Mouse (Mus musculus) forebrain, embryonic 14.5 days (tissue): ENCODE measurements around the gene Tmcc3. TPM values are rescaled to one million over a fixed set of nuclear protein-coding genes. Genes with fewer than 3 reads are reported as not detected.
A peak's percentile ranks its signal among the peaks of the same experiment; 100 is the strongest.

Experiments used
- ATAC-seq: fragments of 200-750 bp; cut with Nextera tagmentation; 2 replicates; pipeline ENCODE4 v1.8.0; 2017; ENCODE audit warnings: mild to moderate bottlenecking, moderate library complexity
- DNase-seq: peaks from one replicate; pipeline ENCODE4 v3.0.0-alpha.2; 2015; ENCODE audit warnings: low spot score
- H3K27ac ChIP-seq: fragments of 300-500 bp; sonication (generic); 2 replicates; pipeline ENCODE4 v1.5.1; 2014; ENCODE audit warnings: low read depth, mild to moderate bottlenecking, control low read depth, low read length, moderate library complexity
- H3K27me3 ChIP-seq: fragments of 300-500 bp; sonication (generic); replicated peaks from 2 replicates; pipeline ENCODE4 v1.6.1; 2014; ENCODE audit warnings: low read length, control low read depth, mixed read lengths; ENCODE audit not compliant: control insufficient read depth, insufficient read depth
- H3K36me3 ChIP-seq: fragments of 300-500 bp; sonication (generic); 2 replicates; pipeline ENCODE4 v1.6.1; 2014; ENCODE audit warnings: low read length, control low read depth; ENCODE audit not compliant: control insufficient read depth, insufficient read depth
- H3K4me1 ChIP-seq: fragments of 300-500 bp; sonication (generic); 2 replicates; pipeline ENCODE4 v1.6.1; 2014; ENCODE audit warnings: antibody characterized with exemption, low read length, control low read depth; ENCODE audit not compliant: control insufficient read depth, insufficient read depth
- H3K4me2 ChIP-seq: fragments of 300-500 bp; sonication (generic); 2 replicates; pipeline ENCODE4 v1.6.1; 2014; ENCODE audit warnings: mild to moderate bottlenecking, control low read depth, low read length
- H3K4me3 ChIP-seq: fragments of 300-500 bp; sonication (generic); 2 replicates; pipeline ENCODE4 v1.5.1; 2014; ENCODE audit warnings: low read depth, low read length, control low read depth
- H3K9ac ChIP-seq: fragments of 300-500 bp; sonication (generic); 2 replicates; pipeline ENCODE4 v1.6.1; 2014; ENCODE audit warnings: mild to moderate bottlenecking, low read length, control low read depth, moderate library complexity
- H3K9me3 ChIP-seq: fragments of 300-500 bp; sonication (generic); replicated peaks from 2 replicates; pipeline ENCODE4 v1.6.1; 2016; ENCODE audit warnings: low read length, control low read depth, mixed read lengths; ENCODE audit not compliant: control insufficient read depth
- WGBS: fragments of 180-500 bp; shearing (Covaris S2); extraction: QIAGEN DNeasy Blood & Tissue Kit; methylation state at CpG from one replicate; pipeline ENCODE4 v1.1.7; 2014; 5-methylcytosine and 5-hydroxymethylcytosine counted together
- polyA plus RNA-seq: library from polyadenylated mRNA; unstranded; fragments of >200 nt; fragmentation: Nextera tagmentation; extraction: Ambion mirVana; gene quantifications from 2 replicates; pipeline ENCODE4 v1.2.1, GENCODE M21; 2014

The Tmcc3 gene
- polyA plus RNA-seq, 1 experiment from 2014 or later, result 5.5 TPM

DNA sequence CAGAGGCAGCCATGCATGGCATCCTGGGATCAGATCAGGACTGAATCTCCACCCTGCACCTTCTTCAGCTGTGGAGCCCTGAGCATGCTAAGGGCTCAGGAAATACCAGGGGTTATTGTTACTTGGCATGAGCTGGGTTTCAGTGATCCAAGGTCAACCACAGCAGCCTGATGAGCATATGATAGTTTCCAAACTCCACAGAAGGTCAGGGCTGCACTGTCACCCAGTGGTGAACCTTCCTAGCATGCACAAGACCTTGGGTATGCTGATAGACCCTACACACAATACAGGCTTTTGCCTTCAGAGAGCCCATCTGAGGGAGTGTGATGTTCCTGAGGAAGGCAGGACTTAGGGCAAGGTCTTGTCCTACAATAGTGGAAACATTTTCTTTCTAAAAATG, 82.5 kb downstream of the Tmcc3 start:
- no peak for ATAC-seq

DNA sequence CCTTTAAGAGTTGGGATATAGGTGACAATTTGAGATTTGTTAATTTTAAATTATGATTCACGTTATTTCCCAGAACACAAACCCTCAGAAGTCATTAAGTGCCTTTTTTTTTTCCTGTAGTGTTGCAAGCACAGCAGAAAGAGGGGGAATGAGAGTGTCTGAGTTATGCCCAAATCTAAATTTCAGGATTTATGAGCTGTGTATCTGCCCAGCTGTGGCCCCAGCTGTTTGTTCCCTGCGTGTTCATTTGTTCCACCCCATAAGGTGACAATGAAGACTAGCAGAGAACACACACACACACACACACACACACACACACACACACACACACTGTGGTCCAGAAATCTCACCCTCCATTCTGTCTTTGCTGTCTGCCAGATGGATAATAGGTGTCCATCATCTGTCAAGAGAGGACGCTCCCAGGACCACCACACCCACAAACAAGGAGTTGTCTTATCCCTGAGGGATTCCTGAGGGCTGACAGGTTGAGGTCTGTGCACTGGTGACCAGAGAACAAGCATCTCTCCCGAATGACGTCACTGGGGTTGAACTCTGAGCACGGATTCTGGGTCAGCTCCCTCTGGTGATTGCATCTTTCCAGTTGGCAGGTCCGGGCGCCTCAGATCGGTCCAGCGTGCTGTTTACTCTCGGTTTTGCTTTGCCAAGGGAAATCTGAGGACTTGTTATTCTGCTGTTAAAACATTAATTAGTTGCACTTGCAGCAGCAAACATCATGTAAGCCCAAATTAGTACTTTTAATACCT, 86.3 kb downstream of the Tmcc3 start:
- no peak for DNase-seq
- H3K9me3 ChIP-seq, result no peaks in the 10 kb centered on the region

More for the DNA sequence above, 82.5 kb downstream of the Tmcc3 start:
- no peak for DNase-seq
- H3K27ac ChIP-seq, result no peak overlapping the region
- no peak overlapping the region for H3K4me2 ChIP-seq
- no peaks in the 10 kb centered on the region for H3K27me3 ChIP-seq
- no peaks in the 10 kb centered on the region for H3K36me3 ChIP-seq
- no peak overlapping the region for H3K9ac ChIP-seq
- H3K4me1 ChIP-seq, result no peaks in the 10 kb centered on the region
- H3K9me3 ChIP-seq, result no peaks in the 10 kb centered on the region
- no peak overlapping the region for H3K4me3 ChIP-seq

DNA sequence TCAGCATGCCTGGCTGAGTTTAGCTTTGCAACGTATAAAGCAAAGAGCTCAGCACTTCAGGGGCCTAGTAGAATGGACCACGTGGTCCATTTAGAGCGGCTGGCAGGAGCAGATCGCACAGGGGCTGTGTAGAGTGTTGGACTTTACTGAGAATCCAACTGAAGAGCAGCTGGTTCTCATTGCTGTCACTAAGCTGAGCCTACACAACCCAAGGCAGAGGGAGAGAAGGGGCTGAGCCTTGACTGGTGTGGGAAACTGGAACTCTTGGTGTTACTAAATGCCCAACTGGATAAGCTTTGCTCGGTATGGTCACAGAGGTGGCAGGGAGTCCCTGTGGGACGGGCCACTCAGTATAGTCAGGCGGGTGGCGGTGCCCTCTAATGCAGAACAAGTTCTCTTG, 89.1 kb downstream of the Tmcc3 start:
- no peak overlapping the region for H3K4me3 ChIP-seq
- H3K27me3 ChIP-seq, result no peaks in the 10 kb centered on the region
- no peak overlapping the region for H3K9ac ChIP-seq
- H3K36me3 ChIP-seq, result no peaks in the 10 kb centered on the region
- no peak for ATAC-seq
- H3K4me1 ChIP-seq, result no peaks in the 10 kb centered on the region
- H3K4me2 ChIP-seq, result no peak overlapping the region
- no peaks in the 10 kb centered on the region for H3K9me3 ChIP-seq
- 85% methylated on average over 8 of the region's 8 CpGs for WGBS
- no peak overlapping the region for H3K27ac ChIP-seq
- no peak for DNase-seq

More for the DNA sequence above, 86.3 kb downstream of the Tmcc3 start:
- H3K4me3 ChIP-seq, result no peak overlapping the region
- H3K27me3 ChIP-seq, result no peaks in the 10 kb centered on the region
- H3K36me3 ChIP-seq, result no peaks in the 10 kb centered on the region
- H3K4me1 ChIP-seq, result no peaks in the 10 kb centered on the region
- ATAC-seq, result no peak
- no peak overlapping the region for H3K27ac ChIP-seq
- no peak overlapping the region for H3K9ac ChIP-seq
- WGBS, result 74% methylated on average over 11 of the region's 11 CpGs
- H3K4me2 ChIP-seq, result no peak overlapping the region

DNA sequence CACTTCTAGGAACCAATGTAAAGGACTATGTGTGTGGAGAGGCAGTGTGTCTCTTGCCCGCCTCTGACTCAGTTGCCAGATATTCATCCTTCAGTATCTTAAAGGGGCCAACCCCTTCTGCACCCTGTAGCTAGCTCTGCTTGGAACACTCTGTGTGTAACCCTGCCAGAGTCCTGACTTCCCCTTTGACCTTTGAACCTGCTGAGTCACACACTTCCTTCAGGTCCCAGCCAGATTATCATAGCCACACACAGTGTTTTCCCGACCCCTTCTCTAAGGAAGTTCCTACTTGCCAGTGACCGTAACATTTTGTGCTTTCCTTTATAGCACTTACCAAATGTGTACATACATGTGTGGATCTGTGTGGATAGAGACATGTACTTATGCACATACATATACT, 93.7 kb downstream of the Tmcc3 start:
- H3K4me2 ChIP-seq, result no peak overlapping the region
- no peaks in the 10 kb centered on the region for H3K36me3 ChIP-seq
- no peaks in the 10 kb centered on the region for H3K9me3 ChIP-seq
- H3K4me1 ChIP-seq, result no peaks in the 10 kb centered on the region
- no peak overlapping the region for H3K4me3 ChIP-seq
- H3K27ac ChIP-seq, result no peak overlapping the region
- H3K27me3 ChIP-seq, result no peaks in the 10 kb centered on the region
- WGBS, result 84% methylated on average over 3 of the region's 3 CpGs
- no peak overlapping the region for H3K9ac ChIP-seq
- ATAC-seq (no peak), DNase-seq (no peak)

DNA sequence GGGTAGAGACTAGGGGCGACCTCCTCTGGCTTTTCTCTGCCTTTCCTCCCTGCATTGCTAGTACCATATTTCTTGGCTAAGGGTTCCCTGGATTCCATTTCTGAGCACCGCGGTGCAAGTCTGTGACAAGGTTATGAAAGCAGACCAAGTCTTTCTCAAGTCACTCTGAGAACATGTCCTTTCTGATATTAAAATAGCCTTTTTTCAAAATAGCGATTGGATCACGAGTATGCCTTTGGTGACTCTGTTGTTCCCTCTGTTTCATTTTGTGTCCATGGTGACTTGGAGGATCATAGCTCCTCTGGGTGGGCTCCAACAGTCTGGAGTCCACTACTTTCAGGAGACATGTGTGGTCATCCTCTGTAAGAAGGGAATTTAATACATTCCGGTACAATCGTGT, 95.1 kb downstream of the Tmcc3 start:
- ATAC-seq (no peak), DNase-seq (no peak)
- H3K27me3 ChIP-seq, result no peaks in the 10 kb centered on the region
- no peaks in the 10 kb centered on the region for H3K36me3 ChIP-seq
- H3K4me2 ChIP-seq, result no peak overlapping the region
- H3K9me3 ChIP-seq, result no peaks in the 10 kb centered on the region
- H3K9ac ChIP-seq, result no peak overlapping the region
- H3K27ac ChIP-seq, result no peak overlapping the region
- H3K4me1 ChIP-seq, result no peaks in the 10 kb centered on the region
- H3K4me3 ChIP-seq, result no peak overlapping the region
- whole genome bisulfite sequencing, result 95% methylated on average over 7 of the region's 7 CpGs

DNA sequence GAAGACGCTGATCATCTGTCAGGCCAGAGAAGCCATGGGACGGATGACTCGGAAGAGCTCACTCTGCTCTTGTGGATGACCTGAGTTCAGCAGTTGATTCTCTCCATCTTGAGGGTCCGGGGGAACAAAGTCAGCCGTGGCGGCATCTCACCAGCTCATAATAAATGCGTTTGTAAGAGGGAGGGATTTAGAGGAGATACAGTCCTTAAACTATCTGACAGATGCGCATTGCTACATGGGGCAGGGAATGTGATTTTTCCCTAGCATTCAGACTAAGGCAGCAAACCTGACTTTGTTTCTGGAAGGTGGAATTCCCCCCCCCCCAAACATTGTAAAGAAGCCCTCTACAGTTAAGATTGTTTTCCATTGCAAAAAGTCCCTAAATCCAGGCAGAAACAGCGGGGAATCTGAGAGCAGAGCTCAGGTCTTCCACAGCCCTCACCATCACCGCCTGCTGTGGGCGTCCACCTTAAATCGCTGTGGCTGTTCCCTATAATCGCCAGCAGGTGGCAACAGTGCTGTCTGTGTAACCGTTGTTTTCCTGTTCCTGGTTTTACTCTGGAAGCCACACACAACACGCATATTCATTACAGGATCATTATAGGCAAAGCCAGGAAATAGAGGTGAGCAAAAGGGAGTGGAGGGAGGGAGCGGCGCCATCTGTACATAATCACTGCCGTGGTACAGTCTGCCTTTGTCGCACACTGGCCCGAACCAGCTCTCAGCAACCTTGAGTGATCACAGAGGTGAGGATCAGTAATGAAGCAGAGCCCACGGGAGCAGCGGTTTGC, 96.8 kb downstream of the Tmcc3 start:
- Histone ChIP-seq H3K4me3 (peak overlapping the region; percentile 16), H3K27me3 (no peaks in the 10 kb centered on the region), H3K27ac (no peak overlapping the region), H3K4me2 (peak overlapping the region; percentile 44), H3K9me3 (no peaks in the 10 kb centered on the region), H3K4me1 (no peaks in the 10 kb centered on the region), H3K9ac (peak overlapping the region; percentile 45), H3K36me3 (no peaks in the 10 kb centered on the region)
- 29% methylated on average over 22 of the region's 22 CpGs for WGBS
- ATAC-seq (peak; percentile 90), DNase-seq (peak; percentile 95)

DNA sequence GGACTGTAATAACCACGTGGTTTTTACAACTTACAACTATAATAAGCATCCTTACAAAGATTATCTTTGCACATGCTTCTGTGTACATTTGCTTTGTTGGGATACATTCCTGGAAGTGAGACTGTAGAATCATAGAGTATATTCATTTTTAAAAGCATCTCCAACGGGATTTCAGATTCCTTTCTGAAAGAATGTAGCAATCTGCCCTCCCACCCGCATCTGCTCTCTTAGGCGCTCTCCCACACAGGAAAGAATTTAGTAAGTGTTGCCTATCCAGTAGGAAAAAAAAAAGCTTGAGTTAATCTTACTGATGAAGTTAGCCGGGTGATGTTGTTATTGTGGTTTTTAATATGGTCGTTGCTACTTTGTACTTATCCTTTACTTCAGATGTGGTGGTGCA, 97.9 kb downstream of the Tmcc3 start:
- Histone ChIP-seq H3K27ac (no peak overlapping the region), H3K9ac (no peak overlapping the region), H3K36me3 (no peaks in the 10 kb centered on the region), H3K4me3 (no peak overlapping the region), H3K4me1 (0 out of 2 replicates have a peak, but pooled peaks cover 7% of the 10 kb centered on the region), H3K4me2 (no peak overlapping the region), H3K9me3 (no peaks in the 10 kb centered on the region), H3K27me3 (no peaks in the 10 kb centered on the region)
- no peak for ATAC-seq
- 83% methylated on average over 6 of the region's 6 CpGs for WGBS
- DNase-seq, result no peak

DNA sequence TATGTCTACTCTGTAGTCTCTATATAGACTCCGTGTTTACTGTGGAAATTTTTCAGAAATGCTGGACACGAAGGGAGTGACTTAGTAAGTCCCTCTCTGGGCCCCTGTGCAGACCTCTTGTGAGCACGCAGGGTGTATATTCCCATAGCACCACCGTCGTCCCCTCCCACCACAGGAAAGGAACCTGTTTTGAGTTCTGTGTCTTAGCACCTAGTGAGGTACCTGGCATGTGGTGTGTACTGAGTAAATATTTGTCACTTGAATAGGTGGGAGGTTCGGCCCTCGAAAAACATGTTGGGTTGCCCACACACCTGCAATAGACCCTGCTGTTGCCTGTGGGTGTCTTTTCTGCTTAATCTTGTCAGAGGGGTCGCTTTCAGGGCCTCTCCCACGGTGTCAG, 99.8 kb downstream of the Tmcc3 start:
- no peaks in the 10 kb centered on the region for H3K36me3 ChIP-seq
- no peak for DNase-seq
- H3K9me3 ChIP-seq, result no peaks in the 10 kb centered on the region
- H3K4me3 ChIP-seq, result no peak overlapping the region
- no peak for ATAC-seq
- H3K4me1 ChIP-seq, result peaks cover 13% of the 10 kb centered on the region; the same call in 1 of the 2 replicates
- WGBS, result 92% methylated on average over 9 of the region's 9 CpGs
- no peaks in the 10 kb centered on the region for H3K27me3 ChIP-seq
- H3K9ac ChIP-seq, result no peak overlapping the region
- H3K27ac ChIP-seq, result no peak overlapping the region
- H3K4me2 ChIP-seq, result no peak overlapping the region
